Mouse (Mus musculus) gastrocnemius, adult 18-20 months (tissue): ENCODE data around the gene Fkbp4. TPM values are rescaled to one million over a fixed set of nuclear protein-coding genes. Genes with fewer than 3 reads are reported as not detected.

Experiments
- DNase-seq: peaks from one replicate; pipeline ENCODE4 v3.0.0; 2021; ENCODE audit warnings: low spot score
- total RNA-seq, 2 experiments: library from RNA; stranded (reverse); gene quantifications; 2 replicates each; pipeline ENCODE4 v1.2.3; 2021

Fkbp4 gene
- total RNA-seq, 2 experiments from 2014 or later = 112 to 113 TPM

- peak; percentile 53 for DNase-seq
These were observed 653 bp downstream of the Fkbp4 start for GRCm38 (mm10) chr6:128437731-128438316.

GRCm38 (mm10) chr6:128437288-128437687 is 1.2 kb downstream of the Fkbp4 start:
- DNase-seq = no peak

DNA sequence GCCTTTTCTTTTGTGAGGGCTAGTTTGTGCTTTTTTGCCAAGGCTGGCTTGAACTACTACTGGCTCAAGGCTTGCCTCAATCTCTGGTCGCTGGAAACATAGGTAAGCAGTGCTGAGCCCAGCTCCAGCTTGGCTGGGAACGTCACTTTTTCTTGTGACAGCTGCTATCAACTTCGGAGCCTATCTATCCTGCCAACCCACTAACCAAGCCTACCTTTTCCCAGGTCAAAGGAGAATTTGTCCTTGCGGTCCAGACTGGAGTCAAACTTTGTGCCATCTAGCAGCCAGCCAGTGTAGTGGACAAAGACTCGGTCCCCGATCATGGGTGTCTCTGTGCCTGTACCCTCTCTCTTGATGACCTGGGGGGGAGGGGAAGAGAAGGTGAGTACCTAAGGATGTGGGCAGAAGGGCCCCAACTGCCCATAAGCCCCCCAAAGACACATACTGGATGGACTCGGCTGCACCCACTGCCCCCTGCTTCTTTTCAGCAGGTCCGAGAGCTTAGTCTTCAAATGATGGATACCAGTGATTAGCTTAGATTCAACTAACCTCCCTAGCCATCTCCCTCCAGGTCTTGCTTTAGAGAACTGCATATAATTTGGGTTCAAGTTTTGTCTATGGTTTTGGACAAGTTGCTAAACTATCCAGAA is 2.0 kb downstream of the Fkbp4 start:
- DNase-seq = no peak

DNA sequence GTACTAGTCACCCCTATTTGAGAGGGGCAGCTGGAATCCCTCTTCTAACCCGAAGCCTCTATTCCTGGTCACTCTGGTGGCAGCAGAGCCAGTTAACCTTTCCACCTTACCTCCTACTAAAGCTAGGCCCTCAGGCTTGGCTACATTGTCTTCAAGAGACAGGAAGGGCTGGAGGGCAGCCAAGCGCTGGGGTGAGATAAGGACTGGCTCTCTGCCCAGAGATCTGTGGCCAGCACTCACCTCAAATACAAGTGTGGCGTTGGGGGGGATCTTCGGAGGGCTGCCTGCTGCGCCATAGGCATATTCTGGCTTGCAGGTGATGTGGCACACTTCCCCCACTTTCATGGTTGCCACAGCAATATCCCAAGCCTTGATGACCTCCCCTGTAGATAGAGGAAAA is 3.0 kb downstream of the Fkbp4 start:
- DNase-seq = peak; percentile 38

DNA sequence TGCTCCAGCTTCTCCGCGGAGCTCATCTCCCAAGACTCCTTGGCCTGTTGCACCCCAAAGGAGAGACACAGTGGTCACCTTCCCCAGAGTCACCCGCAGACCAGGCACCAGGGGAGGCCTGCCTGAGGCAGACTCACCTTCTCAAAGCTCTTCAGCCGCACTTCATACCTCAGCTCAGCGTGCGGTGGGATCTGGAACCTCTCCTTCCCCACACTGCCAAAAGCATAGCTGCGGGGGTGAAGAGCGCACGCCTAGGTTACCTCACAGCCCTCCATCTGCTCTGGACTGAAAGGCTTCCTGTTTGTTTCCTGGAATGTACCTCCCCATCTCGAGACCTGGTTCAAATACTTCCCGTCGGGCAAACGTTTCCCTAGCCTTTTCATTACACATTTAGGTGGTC is 4.9 kb downstream of the Fkbp4 start:
- DNase-seq = no peak

DNA sequence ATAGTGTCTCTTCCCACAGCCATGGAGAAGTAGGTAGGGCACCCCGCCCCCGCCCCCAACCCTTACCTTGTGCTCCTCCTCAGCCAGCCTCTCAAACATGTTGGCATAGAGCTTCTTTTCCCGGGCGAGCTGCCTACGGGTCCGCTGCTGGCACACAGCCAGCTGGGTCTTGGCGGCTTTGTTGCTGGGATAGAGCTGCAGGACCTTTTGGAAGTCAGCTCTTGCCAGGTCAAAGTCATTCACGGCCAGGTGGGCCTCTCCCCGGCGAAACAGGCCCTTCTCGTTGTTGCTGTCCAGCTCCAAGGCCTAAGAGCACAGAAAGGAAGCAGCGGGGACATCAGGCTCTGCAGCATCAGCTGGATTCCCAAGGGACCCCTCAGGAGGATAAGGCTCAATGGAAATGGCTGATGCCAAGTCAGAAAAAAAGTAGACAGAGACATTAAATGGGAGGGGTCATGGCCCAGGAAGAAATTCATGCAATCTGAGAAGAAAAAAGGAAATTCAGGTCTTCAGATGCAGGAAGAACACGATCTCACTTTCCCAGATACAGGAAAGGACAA is 6.0 kb downstream of the Fkbp4 start:
- no peak for DNase-seq

GRCm38 (mm10) chr6:128429826-128430225 is 8.7 kb downstream of the Fkbp4 start:
- no peak for DNase-seq

DNA sequence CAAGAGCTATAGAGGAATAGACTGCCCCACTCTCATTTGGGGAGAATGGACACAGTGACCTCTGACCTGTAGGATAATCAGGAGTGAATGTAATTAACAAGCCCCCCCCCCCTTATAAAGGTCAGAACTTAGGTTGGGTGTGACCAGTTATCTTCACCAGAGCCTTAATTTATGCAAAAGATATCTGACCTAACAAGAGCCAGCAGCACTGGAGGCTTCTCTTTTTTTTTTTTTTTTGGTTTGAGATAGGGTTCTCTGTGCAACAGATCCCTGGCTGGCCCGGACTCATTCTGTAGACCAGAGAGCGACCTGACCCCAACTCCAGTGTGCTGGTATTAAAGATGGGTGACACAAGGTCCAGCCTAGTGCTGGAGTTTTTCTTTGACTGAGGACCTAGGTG is 9.2 kb downstream of the Fkbp4 start:
- DNase-seq = no peak

GRCm38 (mm10) chr6:128427571-128427970 is 10.9 kb downstream of the Fkbp4 start:
- DNase-seq = no peak

GRCm38 (mm10) chr6:128425046-128425445 is 13.4 kb downstream of the Fkbp4 start:
- DNase-seq = no peak

DNA sequence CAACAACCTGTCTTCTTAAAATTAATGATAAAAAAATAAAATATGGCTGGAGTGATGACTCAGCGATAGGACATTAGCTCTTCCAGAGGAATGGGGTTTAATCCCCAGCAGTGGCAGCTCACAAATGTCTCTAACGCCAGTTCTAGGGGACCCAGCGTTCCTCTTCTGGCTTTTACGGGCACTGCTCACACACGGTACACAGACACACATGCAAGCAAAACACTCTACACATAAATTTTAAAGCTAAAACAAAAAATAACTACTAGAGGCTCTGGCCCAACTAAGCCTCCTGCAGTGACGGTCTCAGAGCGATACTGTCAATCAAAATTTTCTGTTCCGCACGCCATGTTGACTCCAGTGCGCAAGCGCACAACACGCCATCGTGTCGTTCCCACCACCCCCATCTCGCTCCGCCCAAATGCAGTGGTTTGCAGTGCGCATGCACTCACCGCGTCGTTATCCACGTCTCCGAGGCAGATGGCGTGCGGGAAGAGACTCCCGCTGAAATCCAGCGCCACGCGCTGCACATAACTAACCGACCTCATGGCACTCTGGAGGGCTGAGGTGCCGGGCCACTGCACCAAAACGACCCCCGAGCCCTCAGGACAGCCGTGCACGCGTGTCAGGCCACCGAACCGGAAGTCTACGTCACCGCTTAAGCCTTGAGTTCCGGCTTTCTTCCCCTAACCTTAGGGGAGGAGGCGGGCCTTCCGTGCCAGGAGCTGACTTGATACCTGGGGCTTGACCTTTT is 14.0 kb downstream of the Fkbp4 start, which contains the start of gene Itfg2:
TSS of gene Itfg2 (minus strand) at position 663 of the 751 bp plus-strand sequence.
- peak; percentile 97 for DNase-seq

DNA sequence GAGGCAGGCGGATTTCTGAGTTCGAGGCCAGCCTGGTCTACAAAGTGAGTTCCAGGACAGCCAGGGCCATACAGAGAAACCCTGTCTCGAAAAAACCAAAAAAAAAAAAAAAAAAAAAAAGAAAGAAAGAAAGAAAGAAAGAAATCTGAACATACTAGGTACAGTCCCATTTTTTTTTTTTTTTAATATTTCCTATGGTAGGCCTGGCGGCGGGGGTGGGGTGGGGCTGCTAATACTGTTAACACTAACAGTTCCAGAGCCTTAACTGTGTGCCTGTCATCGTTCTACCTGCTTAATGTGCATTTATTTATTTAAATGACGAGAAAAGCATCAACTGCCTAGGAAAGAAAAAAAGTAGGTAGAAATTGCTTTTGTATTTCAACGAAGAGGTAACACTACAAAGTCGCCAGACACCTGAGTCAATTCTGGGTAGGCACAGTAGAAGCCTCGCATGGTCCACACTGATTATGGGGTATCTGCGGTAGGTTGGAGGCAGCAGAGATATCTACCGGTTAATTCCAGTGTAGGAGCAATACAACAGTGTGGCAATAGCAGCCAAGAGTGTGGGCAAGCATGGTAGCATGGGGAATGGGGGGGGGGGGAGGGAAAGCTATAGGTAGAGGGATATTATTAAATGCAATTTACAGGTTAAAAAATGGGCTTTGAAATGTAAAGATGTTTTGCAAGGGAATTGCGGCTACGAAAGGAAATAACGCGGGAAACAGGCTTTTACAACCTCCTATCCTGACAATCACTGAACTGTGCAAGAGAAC is 14.8 kb downstream of the Fkbp4 start:
- no peak for DNase-seq

DNA sequence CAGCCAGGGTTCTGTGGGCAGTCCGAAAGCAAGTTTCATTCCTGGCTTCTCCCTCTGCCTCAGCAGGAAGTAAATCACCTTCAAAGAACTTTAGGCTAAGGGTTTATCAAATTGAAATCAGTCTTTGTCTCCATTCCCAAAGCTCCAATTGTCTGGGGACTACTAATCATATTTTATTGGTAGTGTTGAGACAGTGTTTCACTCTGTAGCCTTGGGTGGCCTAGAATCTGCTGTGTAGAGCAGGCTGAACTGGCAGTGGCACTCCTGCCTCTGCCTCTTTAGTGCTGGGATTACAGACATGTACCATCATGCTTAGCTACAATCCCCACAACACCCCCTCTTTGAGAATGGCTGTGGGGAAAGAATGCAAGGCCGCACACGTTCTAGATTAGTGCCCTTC is 17.0 kb downstream of the Fkbp4 start:
- DNase-seq = no peak

DNA sequence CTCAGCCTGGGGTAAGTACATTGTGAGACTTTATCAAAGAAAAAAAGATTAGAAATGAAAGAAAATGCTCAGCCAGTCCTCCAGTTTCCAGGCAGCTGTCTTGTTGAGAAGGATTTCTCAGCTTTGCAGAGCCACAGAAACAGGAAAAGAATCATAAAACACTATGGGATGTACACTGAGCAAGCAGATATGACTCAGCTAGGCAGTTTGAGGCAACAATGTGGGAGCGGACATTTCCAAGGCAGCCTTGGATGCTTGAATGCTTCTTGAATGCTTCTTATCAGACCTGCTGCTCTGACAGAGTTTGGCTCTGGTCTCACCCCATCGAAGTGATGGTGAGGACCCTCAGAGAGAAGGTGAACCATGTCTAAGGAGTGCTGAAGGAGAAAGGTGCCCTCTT is 17.4 kb downstream of the Fkbp4 start:
- DNase-seq = no peak

DNA sequence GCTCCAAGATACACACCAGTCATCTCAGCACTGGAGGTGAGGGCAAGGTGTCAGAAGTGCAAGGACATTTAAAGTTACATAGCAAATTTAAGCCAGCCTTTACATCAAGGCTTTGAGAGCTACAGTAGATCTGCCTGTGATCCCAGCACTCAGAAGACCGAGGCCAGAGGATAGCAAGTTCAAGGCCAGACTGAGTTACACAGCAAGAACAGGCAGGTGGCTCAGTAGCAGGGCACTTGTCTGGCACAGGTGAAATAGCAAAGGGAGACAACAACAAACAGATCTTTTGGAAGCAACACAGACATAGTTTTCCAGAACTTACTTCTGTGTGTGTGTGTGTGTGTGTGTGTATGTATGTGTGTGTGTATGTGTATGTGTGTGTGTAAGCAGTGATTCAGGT is 20.4 kb downstream of the Fkbp4 start:
- no peak for DNase-seq

GRCm38 (mm10) chr6:128416169-128416568 is 22.3 kb downstream of the Fkbp4 start:
- DNase-seq = no peak

DNA sequence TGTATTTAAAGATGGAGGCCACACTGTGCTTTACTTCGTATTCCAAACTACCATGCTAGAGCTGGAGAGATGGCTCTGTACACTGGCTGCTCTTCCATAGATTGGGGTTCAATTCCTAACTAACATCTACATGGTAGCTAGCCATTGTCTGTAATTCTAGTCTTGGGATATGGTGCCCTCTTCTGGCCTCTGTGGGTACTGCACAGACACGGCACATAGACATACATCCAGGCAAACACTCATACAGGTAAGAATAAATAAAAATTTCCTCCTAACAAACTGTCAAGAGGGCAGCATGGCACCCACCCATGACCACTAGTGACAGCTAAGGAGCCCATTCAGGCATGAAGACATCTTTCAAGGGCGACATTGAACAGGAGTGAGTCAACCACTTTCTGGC is 27.4 kb downstream of the Fkbp4 start:
- DNase-seq = peak; percentile 72

- DNase-seq = no peak
These were observed 28.2 kb downstream of the Fkbp4 start for GRCm38 (mm10) chr6:128410305-128410704.

GRCm38 (mm10) chr6:128408544-128409125 is 29.8 kb downstream of the Fkbp4 start:
- no peak for DNase-seq

DNA sequence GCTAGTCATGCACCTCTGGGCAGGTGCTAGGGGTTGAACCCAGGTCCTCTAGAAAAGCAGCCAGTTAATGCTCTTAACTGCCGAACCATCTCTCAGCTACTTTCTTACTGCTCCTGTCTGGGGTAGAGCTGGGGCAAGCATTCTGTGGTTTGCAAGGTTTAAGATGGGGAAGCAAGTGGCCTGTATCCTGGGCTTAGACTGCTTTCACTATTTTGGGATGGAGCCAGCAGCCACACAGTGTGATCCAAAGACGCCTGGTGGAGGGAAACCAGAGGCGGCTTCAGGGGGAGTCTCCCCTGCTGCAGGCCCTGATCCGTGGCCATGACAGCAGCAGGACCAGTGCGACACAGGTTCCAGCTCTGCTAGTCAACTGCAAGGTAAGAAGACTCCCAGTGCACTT is 33.8 kb downstream of the Fkbp4 start:
- DNase-seq = no peak
